Comparison of ENCODE assay signal across 28 mouse cellular contexts in genomic region chr12:90932201-90932600, GRCm38 (mm10).
DNase-seq lines count a peak whose midpoint lies in the region; ATAC-seq and TF ChIP-seq lines count a peak whose summit lies in the region.
"Had no signal": no experiment of that assay in that cellular context is flagged by ENCODE, and none has a peak within 500 bp of the region (broad histone marks: within the 10 kb centered on the region; RNA-seq: fewer than 3 reads in every experiment).

No protein-coding gene starts in this region.

- no peak overlapping the region for H3K9ac ChIP-seq in forebrain, embryonic 15.5 days (replicated peaks)
- no peak overlapping the region for H3K9ac ChIP-seq in forebrain, embryonic 13.5 days
- no peak overlapping the region for H3K9ac ChIP-seq in liver, adult 2 months (ENCODE audit: low read depth, low read length)
- H3K9ac ChIP-seq in liver, embryonic 12.5 days = no peak overlapping the region
- H3K9ac ChIP-seq: embryonic facial prominence, embryonic 13.5 days; heart, embryonic 12.5 days; limb, embryonic 13.5 days; liver, embryonic 14.5 days; lung, embryonic 14.5 days had no signal

- no peak overlapping the region for H3K4me3 ChIP-seq in forebrain, embryonic 15.5 days
- H3K4me3 ChIP-seq in forebrain, embryonic 13.5 days = no peak overlapping the region
- no peak overlapping the region for H3K4me3 ChIP-seq in liver, adult 2 months (ENCODE audit: insufficient read depth, low read depth, low read length)
- no peak overlapping the region for H3K4me3 ChIP-seq in liver, embryonic 12.5 days
- H3K4me3 ChIP-seq: embryonic facial prominence, embryonic 13.5 days; erythroblast, embryonic 14.5 days; heart, embryonic 12.5 days; layer of hippocampus, adult 2 months; limb, embryonic 13.5 days; midbrain, embryonic 10.5 days had no signal

- WGBS in forebrain, embryonic 15.5 days = 74% methylated on average over 5 of the region's 5 CpGs
- WGBS in forebrain, embryonic 13.5 days = 91% methylated on average over 5 of the region's 5 CpGs
- 38% methylated on average over 5 of the region's 5 CpGs for WGBS in liver, adult 2 months
- WGBS in liver, embryonic 12.5 days (ENCODE audit: insufficient replicate concordance) = 76% methylated on average over 5 of the region's 5 CpGs

- ATAC-seq in forebrain, embryonic 15.5 days (replicated peaks) = 0 out of 2 replicates have a peak, but pooled peaks have one; percentile 46
- ATAC-seq in forebrain, embryonic 13.5 days = no peak
- ATAC-seq in liver, embryonic 12.5 days = no peak
- ATAC-seq: CD4-positive, CD25-positive, alpha-beta regulatory T cell, adult 4 months; hindbrain, postnatal 0 days; intestine, embryonic 16.5 days had no signal

- no peaks in the 10 kb centered on the region for H3K9me3 ChIP-seq in forebrain, embryonic 15.5 days
- no peaks in the 10 kb centered on the region; the same call in 1 of the 2 replicates for H3K9me3 ChIP-seq in forebrain, embryonic 13.5 days (replicated peaks)
- H3K9me3 ChIP-seq in liver, embryonic 12.5 days (replicated peaks) = no peaks in the 10 kb centered on the region
- H3K9me3 ChIP-seq: embryonic facial prominence, embryonic 13.5 days; heart, embryonic 12.5 days; limb, embryonic 13.5 days; midbrain, embryonic 10.5 days had no signal

- TF ChIP-seq CTCF in liver, adult 2 months (IDR thresholded peaks at IDR 0.05; ENCODE audit: low read depth, low read length) = no peak

- no peak overlapping the region for H3K4me2 ChIP-seq in forebrain, embryonic 15.5 days (replicated peaks)
- H3K4me2 ChIP-seq in forebrain, embryonic 13.5 days = no peak overlapping the region
- no peak overlapping the region for H3K4me2 ChIP-seq in liver, embryonic 12.5 days
- H3K4me2 ChIP-seq: embryonic facial prominence, embryonic 13.5 days; heart, embryonic 12.5 days; limb, embryonic 13.5 days; lung, embryonic 14.5 days had no signal

- no peaks in the 10 kb centered on the region for H3K36me3 ChIP-seq in forebrain, embryonic 15.5 days
- H3K36me3 ChIP-seq in forebrain, embryonic 13.5 days (ENCODE audit: poor library complexity, severe bottlenecking) = no peaks in the 10 kb centered on the region
- H3K36me3 ChIP-seq in liver, adult 2 months (ENCODE audit: control insufficient read depth, insufficient read depth, low read length) = no peaks in the 10 kb centered on the region
- H3K36me3 ChIP-seq in liver, embryonic 12.5 days = no peaks in the 10 kb centered on the region
- H3K36me3 ChIP-seq: embryonic facial prominence, embryonic 13.5 days; heart, embryonic 12.5 days; limb, embryonic 13.5 days; midbrain, embryonic 10.5 days had no signal

- no peaks in the 10 kb centered on the region for H3K4me1 ChIP-seq in forebrain, embryonic 15.5 days
- H3K4me1 ChIP-seq in forebrain, embryonic 13.5 days = no peaks in the 10 kb centered on the region
- H3K4me1 ChIP-seq in liver, adult 2 months (ENCODE audit: control insufficient read depth, insufficient read depth, low read length) = no peaks in the 10 kb centered on the region
- H3K4me1 ChIP-seq in liver, embryonic 12.5 days = no peaks in the 10 kb centered on the region
- H3K4me1 ChIP-seq: embryonic facial prominence, embryonic 13.5 days; heart, embryonic 12.5 days; limb, embryonic 13.5 days; midbrain, embryonic 10.5 days had no signal

- TF ChIP-seq POLR2A in liver, adult 2 months (IDR thresholded peaks at IDR 0.05; ENCODE audit: extremely low read depth, insufficient read depth, low read length) = no peak

- no peaks in the 10 kb centered on the region for H3K27me3 ChIP-seq in forebrain, embryonic 15.5 days
- H3K27me3 ChIP-seq in forebrain, embryonic 13.5 days = no peaks in the 10 kb centered on the region
- no peaks in the 10 kb centered on the region for H3K27me3 ChIP-seq in liver, adult 2 months (ENCODE audit: control insufficient read depth, insufficient read depth, low read length)
- H3K27me3 ChIP-seq in liver, embryonic 12.5 days (replicated peaks) = no peaks in the 10 kb centered on the region
- H3K27me3 ChIP-seq: embryonic facial prominence, embryonic 13.5 days; heart, embryonic 12.5 days; limb, embryonic 13.5 days had no signal

- peak; percentile 74 for DNase-seq in liver, adult 2 months (ENCODE audit: extremely low read depth, low read depth, low spot score)
- peak; percentile 93 for DNase-seq in cerebellum, adult 9-10 months
- peak; percentile 84 for DNase-seq in fibroblast of lung, adult 2 months (ENCODE audit: low read depth)
- DNase-seq in embryo, embryonic 9.5 days (ENCODE audit: extremely low spot score) = no peak
- no peak for DNase-seq in lung, postnatal 25 days (ENCODE audit: low spot score)
- DNase-seq: gastrocnemius, postnatal 14 days; heart, adult 11 months; heart, postnatal 14 days; kidney, adult 9 months; kidney, postnatal 25 days; lung, embryonic 14.5 days; thymus, adult 2 months; thymus, postnatal 4 days had no signal

- no peaks in the 10 kb centered on the region for H3K79me2 ChIP-seq in liver, adult 2 months (ENCODE audit: control insufficient read depth, insufficient read depth, low read length)

- H3K27ac ChIP-seq in forebrain, embryonic 15.5 days (replicated peaks) = no peak overlapping the region
- no peak overlapping the region for H3K27ac ChIP-seq in forebrain, embryonic 13.5 days
- H3K27ac ChIP-seq in liver, adult 2 months (replicated peaks; ENCODE audit: insufficient read depth, low read depth, low read length) = no peak overlapping the region
- no peak overlapping the region for H3K27ac ChIP-seq in liver, embryonic 12.5 days
- H3K27ac ChIP-seq: embryonic facial prominence, embryonic 13.5 days; hindbrain, postnatal 0 days; layer of hippocampus, adult 2 months; limb, embryonic 13.5 days; liver, embryonic 14.5 days; macrophage; midbrain, embryonic 10.5 days; stomach, postnatal 0 days had no signal

Comparison
In these comparisons a context has a peak if more than half of its experiments do, and no peak if none do; other contexts are left out.
1. DNase-seq: peak in liver, adult 2 months (single experiment), cerebellum, adult 9-10 months (single experiment) and fibroblast of lung, adult 2 months (single experiment); none in embryo, embryonic 9.5 days (single experiment) and lung, postnatal 25 days (single experiment).